Mouse (Mus musculus) liver, postnatal 0 days (tissue): ENCODE results near the gene Topbp1. TPM values are rescaled to one million over a fixed set of nuclear protein-coding genes. Genes with fewer than 3 reads are reported as not detected.

Source experiments
- ATAC-seq: fragments of 200-750 bp; cut with Nextera tagmentation; 2 replicates; pipeline ENCODE4 v1.8.0; 2017; ENCODE audit warnings: mild to moderate bottlenecking, moderate library complexity
- DNase-seq: peaks from one replicate; pipeline ENCODE4 v3.0.0-alpha.2; 2016
- H3K27ac ChIP-seq: fragments of 300-500 bp; sonication (generic); 2 replicates; pipeline ENCODE4 v1.5.1; 2014; ENCODE audit warnings: antibody characterized with exemption, moderate library complexity, mild to moderate bottlenecking, low read depth
- H3K27me3 ChIP-seq: fragments of 300-500 bp; sonication (generic); 2 replicates; pipeline ENCODE4 v1.6.1; 2014; ENCODE audit warnings: low read length, control low read depth, mixed read lengths; ENCODE audit not compliant: insufficient read depth
- H3K36me3 ChIP-seq: fragments of 300-500 bp; sonication (generic); replicated peaks from 2 replicates; pipeline ENCODE4 v1.6.1; 2014; ENCODE audit warnings: mild to moderate bottlenecking, control low read depth, low read length, moderate library complexity, mixed read lengths; ENCODE audit not compliant: insufficient read depth
- H3K4me1 ChIP-seq: fragments of 300-500 bp; sonication (generic); 2 replicates; pipeline ENCODE4 v1.6.1; 2014; ENCODE audit warnings: antibody characterized with exemption, mild to moderate bottlenecking, control low read depth; ENCODE audit not compliant: insufficient read depth
- H3K4me2 ChIP-seq: fragments of 300-500 bp; sonication (generic); 2 replicates; pipeline ENCODE4 v1.6.1; 2014; ENCODE audit warnings: low read depth, mild to moderate bottlenecking, low read length, moderate library complexity, mixed read lengths
- H3K4me3 ChIP-seq: fragments of 300-500 bp; sonication (generic); 2 replicates; pipeline ENCODE4 v1.5.1; 2014; ENCODE audit warnings: low read depth, low read length
- H3K9ac ChIP-seq: fragments of 300-500 bp; sonication (generic); replicated peaks from 2 replicates; pipeline ENCODE4 v1.6.1; 2014; ENCODE audit warnings: mild to moderate bottlenecking, moderate library complexity
- H3K9me3 ChIP-seq: fragments of 300-500 bp; sonication (generic); 2 replicates; pipeline ENCODE4 v1.6.1; 2016; ENCODE audit warnings: mild to moderate bottlenecking, control low read depth, low read length, mixed read lengths
- CTCF ChIP-seq: sonication (generic); IDR thresholded peaks from 2 replicates; pipeline ENCODE4 v1.5.1; 2016; ENCODE audit warnings: antibody characterized with exemption, low read depth
- EP300 ChIP-seq: IDR thresholded peaks from 2 replicates; pipeline ENCODE4 v1.6.1; 2016; ENCODE audit warnings: antibody characterized with exemption, low read depth, mild to moderate bottlenecking
- WGBS: fragments of 180-500 bp; shearing (Covaris S2); extraction: QIAGEN DNeasy Blood & Tissue Kit; methylation state at CpG from one replicate; pipeline ENCODE4 v1.1.7; 2014; ENCODE audit not compliant: insufficient replicate concordance; 5-methylcytosine and 5-hydroxymethylcytosine counted together
- polyA plus RNA-seq: library from polyadenylated mRNA; unstranded; fragments of >200 nt; fragmentation: Nextera tagmentation; extraction: Ambion mirVana; gene quantifications from 2 replicates; pipeline ENCODE4 v1.2.1, GENCODE M21; 2015

Gene Topbp1
- polyA plus RNA-seq, 1 experiment from 2014 or later = 17.3 TPM

GRCm38 (mm10) chr9:103366356-103366755, 61.3 kb downstream of the Topbp1 start:
- Histone ChIP-seq H3K9me3 (no peaks in the 10 kb centered on the region), H3K4me2 (peak overlapping the region; percentile 78), H3K9ac (peak overlapping the region; percentile 53), H3K27ac (peak overlapping the region; percentile 81), H3K4me1 (peaks cover 25% of the 10 kb centered on the region), H3K36me3 (peaks cover 15% of the 10 kb centered on the region), H3K4me3 (peak overlapping the region; percentile 43), H3K27me3 (no peaks in the 10 kb centered on the region)
- TF ChIP-seq CTCF = no peak
- no peak for TF ChIP-seq EP300
- ATAC-seq (no peak), DNase-seq (no peak)
- 55% methylated on average over 9 of the region's 9 CpGs for WGBS

- H3K4me2 ChIP-seq = no peak overlapping the region
- H3K27ac ChIP-seq = no peak overlapping the region
- no peak for DNase-seq
- H3K9me3 ChIP-seq = no peaks in the 10 kb centered on the region
- no peak overlapping the region for H3K4me3 ChIP-seq
- H3K27me3 ChIP-seq = no peaks in the 10 kb centered on the region
- peaks cover 11% of the 10 kb centered on the region; the same call in 1 of the 2 replicates for H3K36me3 ChIP-seq
- H3K4me1 ChIP-seq = peaks cover 17% of the 10 kb centered on the region
- no peak for ATAC-seq
- 84% methylated on average over 4 of the region's 4 CpGs for WGBS
- H3K9ac ChIP-seq = no peak overlapping the region
- no peak for TF ChIP-seq CTCF
- TF ChIP-seq EP300 = no peak
Observed at GRCm38 (mm10) chr9:103369951-103370350, 64.9 kb downstream of the Topbp1 start.

- TF ChIP-seq CTCF (no peak), EP300 (no peak)
- H3K9ac ChIP-seq = no peak overlapping the region
- ATAC-seq = no peak
- H3K4me2 ChIP-seq = no peak overlapping the region
- no peak for DNase-seq
- WGBS = 61% methylated on average over 5 of the region's 5 CpGs
- H3K27me3 ChIP-seq = no peaks in the 10 kb centered on the region
- no peak overlapping the region for H3K4me3 ChIP-seq
- peaks cover 7% of the 10 kb centered on the region; the same call in 1 of the 2 replicates for H3K4me1 ChIP-seq
- no peaks in the 10 kb centered on the region for H3K9me3 ChIP-seq
- H3K27ac ChIP-seq = no peak overlapping the region
- peaks cover 11% of the 10 kb centered on the region; the same call in 1 of the 2 replicates for H3K36me3 ChIP-seq
Observed at GRCm38 (mm10) chr9:103372271-103373010, 67.4 kb downstream of the Topbp1 start.

GRCm38 (mm10) chr9:103376346-103377320, 71.6 kb downstream of the Topbp1 start:
- no peak for ATAC-seq
- no peak overlapping the region for H3K27ac ChIP-seq
- 72% methylated on average over 7 of the region's 7 CpGs for WGBS

GRCm38 (mm10) chr9:103378686-103379085, 73.7 kb downstream of the Topbp1 start:
- ATAC-seq (no peak), DNase-seq (no peak)
- Histone ChIP-seq H3K27me3 (no peaks in the 10 kb centered on the region), H3K27ac (no peak overlapping the region), H3K9ac (no peak overlapping the region), H3K9me3 (no peaks in the 10 kb centered on the region), H3K4me1 (no peaks in the 10 kb centered on the region), H3K36me3 (no peaks in the 10 kb centered on the region), H3K4me3 (no peak overlapping the region), H3K4me2 (no peak overlapping the region)
- 76% methylated on average over 10 of the region's 10 CpGs for WGBS
- no peak for TF ChIP-seq EP300
- no peak for TF ChIP-seq CTCF

More at GRCm38 (mm10) chr9:103376346-103377320, 71.6 kb downstream of the Topbp1 start:
- H3K9me3 ChIP-seq = no peaks in the 10 kb centered on the region
- no peaks in the 10 kb centered on the region; the same call in 1 of the 2 replicates for H3K4me1 ChIP-seq
- no peaks in the 10 kb centered on the region for H3K36me3 ChIP-seq
- H3K4me3 ChIP-seq = no peak overlapping the region
- H3K4me2 ChIP-seq = no peak overlapping the region
- H3K27me3 ChIP-seq = no peaks in the 10 kb centered on the region
- TF ChIP-seq EP300 (no peak), CTCF (no peak)
- no peak for DNase-seq
- no peak overlapping the region for H3K9ac ChIP-seq

- Histone ChIP-seq H3K4me1 (no peaks in the 10 kb centered on the region), H3K4me2 (no peak overlapping the region), H3K9me3 (no peaks in the 10 kb centered on the region), H3K36me3 (no peaks in the 10 kb centered on the region), H3K27ac (no peak overlapping the region), H3K27me3 (no peaks in the 10 kb centered on the region), H3K9ac (no peak overlapping the region), H3K4me3 (no peak overlapping the region)
- WGBS = 74% methylated on average over 9 of the region's 9 CpGs
- DNase-seq = no peak
- TF ChIP-seq CTCF (no peak), EP300 (no peak)
- no peak for ATAC-seq
Observed at GRCm38 (mm10) chr9:103379199-103379598, 74.2 kb downstream of the Topbp1 start.
